Mouse (Mus musculus): ENCODE measurements at regions not wholly inside any gene's neighbourhood (a gene's known extent, or its start where the extent isn't known, plus 50 kb on each side); places are given as distances from the start of the nearest gene placed in this dataset.

GRCm38 (mm10) chr1:16007809-16008208, 85.3 kb downstream of the 4930444P10Rik start:
- Histone ChIP-seq H3K4me1 (ENCODE audit: control insufficient read depth, insufficient read depth, insufficient read length, low read length) (no peaks in the 10 kb centered on the region), H3K27ac (ENCODE audit: insufficient read depth, low read depth, low read length) (no peak overlapping the region), H3K36me3 (ENCODE audit: control insufficient read depth, insufficient read depth, low read length) (no peaks in the 10 kb centered on the region), H3K27me3 (ENCODE audit: control insufficient read depth, insufficient read depth, low read length) (no peaks in the 10 kb centered on the region; the same call in 1 of the 2 replicates), H3K4me3 (ENCODE audit: low read depth, low read length) (no peak overlapping the region)
- 73% methylated on average over 3 of the region's 3 CpGs for WGBS
- TF ChIP-seq CTCF (IDR thresholded peaks at IDR 0.05; ENCODE audit: extremely low read depth, insufficient read length, insufficient replicate concordance, low read depth, low read length) (no peak), POLR2A (IDR thresholded peaks at IDR 0.05; ENCODE audit: low read depth, low read length) (no peak)

DNA sequence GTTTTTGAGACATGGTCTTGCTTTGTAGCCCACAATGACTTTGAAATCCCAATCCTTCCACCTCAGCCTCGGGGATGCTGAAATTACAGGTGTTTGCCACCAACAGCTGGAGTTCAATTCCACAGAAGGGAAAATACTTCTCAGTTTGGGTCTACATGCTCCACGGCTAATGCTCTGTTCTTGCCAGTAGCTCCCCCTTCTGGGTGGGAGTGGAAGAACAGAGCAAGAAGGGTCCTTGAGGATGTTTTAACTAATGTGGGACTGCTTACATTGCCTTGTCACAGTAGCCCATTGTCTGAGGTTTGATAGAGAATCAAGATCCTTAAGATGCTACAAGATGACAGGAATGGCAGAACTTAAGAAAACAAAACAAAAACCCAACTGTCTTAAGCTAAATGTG, 86.2 kb downstream of the 4930444P10Rik start:
- TF ChIP-seq CTCF (IDR thresholded peaks at IDR 0.05; ENCODE audit: extremely low read depth, insufficient read length, insufficient replicate concordance, low read depth, low read length) = no peak
- TF ChIP-seq POLR2A (IDR thresholded peaks at IDR 0.05; ENCODE audit: low read depth, low read length) = no peak
- 68% methylated on average over 2 of the region's 2 CpGs for WGBS
- Histone ChIP-seq H3K36me3 (ENCODE audit: control insufficient read depth, insufficient read depth, low read length) (no peaks in the 10 kb centered on the region), H3K4me1 (ENCODE audit: control insufficient read depth, insufficient read depth, insufficient read length, low read length) (no peaks in the 10 kb centered on the region), H3K4me3 (ENCODE audit: low read depth, low read length) (no peak overlapping the region), H3K27ac (ENCODE audit: insufficient read depth, low read depth, low read length) (no peak overlapping the region), H3K27me3 (ENCODE audit: control insufficient read depth, insufficient read depth, low read length) (no peaks in the 10 kb centered on the region; the same call in 1 of the 2 replicates)

DNA sequence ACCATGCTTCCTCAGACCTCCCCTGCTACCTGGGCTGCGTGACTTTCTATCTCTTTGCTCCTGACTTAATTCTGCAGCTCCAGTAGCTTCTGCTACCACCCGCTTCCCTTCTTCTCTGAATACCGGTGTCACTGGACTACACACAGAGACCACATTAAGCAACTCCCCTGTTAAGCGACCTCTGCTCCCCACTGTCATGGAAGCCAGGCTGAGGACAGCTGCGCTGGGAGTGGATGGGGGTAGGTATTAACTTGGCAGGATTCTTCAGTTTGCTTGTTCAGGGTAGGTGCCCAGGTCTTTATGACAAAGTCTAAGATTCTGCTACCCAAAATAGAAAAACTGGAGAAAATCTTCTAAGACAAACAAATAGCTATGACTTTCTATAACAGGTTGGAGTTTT, 96.0 kb downstream of the 4930444P10Rik start:
- H3K27me3 ChIP-seq (ENCODE audit: control insufficient read depth, insufficient read depth, low read length) = no peaks in the 10 kb centered on the region

GRCm38 (mm10) chr1:15996341-15996740, 96.8 kb downstream of the 4930444P10Rik start:
- Histone ChIP-seq H3K36me3 (ENCODE audit: control insufficient read depth, insufficient read depth, low read length) (no peaks in the 10 kb centered on the region), H3K27ac (ENCODE audit: insufficient read depth, low read depth, low read length) (no peak overlapping the region), H3K4me1 (ENCODE audit: control insufficient read depth, insufficient read depth, insufficient read length, low read length) (no peaks in the 10 kb centered on the region), H3K27me3 (ENCODE audit: control insufficient read depth, insufficient read depth, low read length) (no peaks in the 10 kb centered on the region), H3K4me3 (ENCODE audit: low read depth, low read length) (no peak overlapping the region)
- TF ChIP-seq POLR2A (IDR thresholded peaks at IDR 0.05; ENCODE audit: low read depth, low read length) = no peak
- no peak for TF ChIP-seq CTCF (IDR thresholded peaks at IDR 0.05; ENCODE audit: extremely low read depth, insufficient read length, insufficient replicate concordance, low read depth, low read length)
- WGBS = 56% methylated on average over 2 of the region's 2 CpGs

More for the DNA sequence above, 96.0 kb downstream of the 4930444P10Rik start:
- TF ChIP-seq POLR2A (IDR thresholded peaks at IDR 0.05; ENCODE audit: low read depth, low read length) (no peak), CTCF (IDR thresholded peaks at IDR 0.05; ENCODE audit: extremely low read depth, insufficient read length, insufficient replicate concordance, low read depth, low read length) (no peak)
- H3K4me3 ChIP-seq (ENCODE audit: low read depth, low read length) = no peak overlapping the region
- 83% methylated on average over 5 of the region's 5 CpGs for WGBS
- H3K36me3 ChIP-seq (ENCODE audit: control insufficient read depth, insufficient read depth, low read length) = no peaks in the 10 kb centered on the region
- no peak overlapping the region for H3K27ac ChIP-seq (ENCODE audit: insufficient read depth, low read depth, low read length)
- H3K4me1 ChIP-seq (ENCODE audit: control insufficient read depth, insufficient read depth, insufficient read length, low read length) = no peaks in the 10 kb centered on the region

GRCm38 (mm10) chr1:15993561-15994410, 99.3 kb downstream of the 4930444P10Rik start:
- Histone ChIP-seq H3K27me3 (ENCODE audit: control insufficient read depth, insufficient read depth, low read length) (no peaks in the 10 kb centered on the region), H3K4me3 (ENCODE audit: low read depth, low read length) (no peak overlapping the region), H3K36me3 (ENCODE audit: control insufficient read depth, insufficient read depth, low read length) (no peaks in the 10 kb centered on the region), H3K27ac (ENCODE audit: insufficient read depth, low read depth, low read length) (no peak overlapping the region), H3K4me1 (ENCODE audit: control insufficient read depth, insufficient read depth, insufficient read length, low read length) (no peaks in the 10 kb centered on the region)
- WGBS = 67% methylated on average over 4 of the region's 4 CpGs
- TF ChIP-seq POLR2A (IDR thresholded peaks at IDR 0.05; ENCODE audit: low read depth, low read length) (no peak), CTCF (IDR thresholded peaks at IDR 0.05; ENCODE audit: extremely low read depth, insufficient read length, insufficient replicate concordance, low read depth, low read length) (peak; percentile 31; the same call in 1 of the 2 replicates)

DNA sequence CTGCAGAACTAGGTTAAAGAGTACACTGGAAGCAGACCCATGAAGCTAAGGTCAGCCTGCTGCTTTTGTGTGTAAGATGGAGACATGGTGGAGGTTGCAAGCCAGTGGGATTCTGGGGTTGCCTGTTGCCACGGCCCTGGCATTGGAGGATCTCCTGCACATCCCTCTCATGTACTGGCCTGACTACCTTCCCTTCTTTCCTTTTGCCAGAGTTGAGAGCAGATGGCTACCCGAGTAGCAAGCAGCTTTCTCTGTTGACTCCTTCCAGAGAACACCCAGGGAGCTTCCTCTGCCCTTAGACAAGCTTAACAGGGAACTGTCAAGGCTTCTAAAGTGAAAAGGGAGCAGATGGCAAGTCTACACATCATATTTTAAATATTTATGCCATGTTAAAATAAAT, 102.1 kb downstream of the 4930444P10Rik start:
- H3K4me3 ChIP-seq (ENCODE audit: low read depth, low read length) = no peak overlapping the region
- H3K27ac ChIP-seq (ENCODE audit: insufficient read depth, low read depth, low read length) = no peak overlapping the region
- WGBS = 48% methylated on average over 2 of the region's 2 CpGs
- TF ChIP-seq POLR2A (IDR thresholded peaks at IDR 0.05; ENCODE audit: low read depth, low read length) = no peak
- no peak for TF ChIP-seq CTCF (IDR thresholded peaks at IDR 0.05; ENCODE audit: extremely low read depth, insufficient read length, insufficient replicate concordance, low read depth, low read length)
- H3K27me3 ChIP-seq (ENCODE audit: control insufficient read depth, insufficient read depth, low read length) = no peaks in the 10 kb centered on the region
- H3K36me3 ChIP-seq (ENCODE audit: control insufficient read depth, insufficient read depth, low read length) = no peaks in the 10 kb centered on the region
- no peaks in the 10 kb centered on the region for H3K4me1 ChIP-seq (ENCODE audit: control insufficient read depth, insufficient read depth, insufficient read length, low read length)

- Histone ChIP-seq H3K4me3 (ENCODE audit: low read depth, low read length) (no peak overlapping the region), H3K4me1 (ENCODE audit: control insufficient read depth, insufficient read depth, insufficient read length, low read length) (no peaks in the 10 kb centered on the region), H3K36me3 (ENCODE audit: control insufficient read depth, insufficient read depth, low read length) (no peaks in the 10 kb centered on the region), H3K27ac (ENCODE audit: insufficient read depth, low read depth, low read length) (no peak overlapping the region), H3K27me3 (ENCODE audit: control insufficient read depth, insufficient read depth, low read length) (no peaks in the 10 kb centered on the region)
- WGBS = 81% methylated on average over 3 of the region's 3 CpGs
- no peak for TF ChIP-seq POLR2A (IDR thresholded peaks at IDR 0.05; ENCODE audit: low read depth, low read length)
- no peak for TF ChIP-seq CTCF (IDR thresholded peaks at IDR 0.05; ENCODE audit: extremely low read depth, insufficient read length, insufficient replicate concordance, low read depth, low read length)
Observed at GRCm38 (mm10) chr1:15985579-15985978, 107.5 kb downstream of the 4930444P10Rik start.
